ENCODE assay signal across 7 mouse cellular contexts in the genomic region with DNA sequence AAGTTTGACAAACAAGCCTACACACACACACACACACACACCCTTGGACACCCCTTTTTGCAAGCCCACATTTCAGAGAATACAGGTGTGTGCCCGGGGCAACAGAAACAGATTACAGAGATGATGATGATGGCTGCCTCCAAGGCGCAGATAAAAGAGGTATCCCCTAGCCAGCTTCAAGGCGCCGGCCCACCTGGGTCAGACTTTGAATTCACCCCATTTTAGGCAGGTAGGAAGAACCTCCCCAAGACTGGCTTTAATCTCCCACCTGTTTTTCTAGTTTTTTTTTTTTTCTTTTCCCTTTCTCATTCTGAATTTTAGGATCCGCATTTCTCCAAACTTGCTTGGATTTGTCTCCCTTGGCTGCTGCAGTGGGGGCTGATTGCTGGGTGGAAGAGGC. TPM values are rescaled to one million over a fixed set of nuclear protein-coding genes. Genes with fewer than 3 reads are reported as not detected.
DNase-seq lines count a peak whose midpoint lies in the region; ATAC-seq and TF ChIP-seq lines count a peak whose summit lies in the region.

No protein-coding gene starts in this region.

- H3K36me3 ChIP-seq in lung, embryonic 14.5 days (ENCODE audit: insufficient read depth): peaks cover 10% of the 10 kb centered on the region; the same call in 1 of the 2 replicates
- 0 out of 2 replicates have a peak, but pooled peaks cover 3% of the 10 kb centered on the region for H3K36me3 ChIP-seq in limb, embryonic 10.5 days
- 0 out of 2 replicates have a peak, but pooled peaks cover 3% of the 10 kb centered on the region for H3K36me3 ChIP-seq in small intestine, adult 2 months (ENCODE audit: control insufficient read depth, insufficient read depth, low read length)

- TF ChIP-seq CTCF in lung, embryonic 14.5 days (IDR thresholded peaks at IDR 0.05; ENCODE audit: low read depth): no peak
- no peak for TF ChIP-seq CTCF in embryonic fibroblast, embryonic 13.5 days (IDR thresholded peaks at IDR 0.05; ENCODE audit: borderline replicate concordance, insufficient read depth, low read length)
- no peak for TF ChIP-seq CTCF in small intestine, adult 2 months (IDR thresholded peaks at IDR 0.05; ENCODE audit: extremely low read depth, insufficient read length, insufficient replicate concordance, low read depth, low read length)

- peak overlapping the region; percentile 87 for H3K27ac ChIP-seq in lung, embryonic 14.5 days (ENCODE audit: low read depth)
- no peak overlapping the region for H3K27ac ChIP-seq in embryonic fibroblast, embryonic 13.5 days (ENCODE audit: insufficient read depth, low read length)
- H3K27ac ChIP-seq in limb, embryonic 10.5 days: peak overlapping the region; percentile 94
- H3K27ac ChIP-seq in small intestine, adult 2 months (ENCODE audit: insufficient read depth, low read depth, low read length): peak overlapping the region; percentile 80; the same call in 1 of the 2 replicates

- no peaks in the 10 kb centered on the region for H3K27me3 ChIP-seq in lung, embryonic 14.5 days (ENCODE audit: insufficient read depth, low read length)
- H3K27me3 ChIP-seq in limb, embryonic 10.5 days (ENCODE audit: low read depth, poor library complexity, severe bottlenecking): 0 out of 2 replicates have a peak, but pooled peaks cover 5% of the 10 kb centered on the region
- no peaks in the 10 kb centered on the region for H3K27me3 ChIP-seq in small intestine, adult 2 months (ENCODE audit: control insufficient read depth, insufficient read depth, low read length)

- DNase-seq in lung, embryonic 14.5 days: no peak
- no peak for DNase-seq in lung, postnatal 10 days
- no peak for DNase-seq in limb, embryonic 10.5 days (ENCODE audit: low spot score)
- DNase-seq in cerebellum, postnatal 36 days: no peak
- DNase-seq in kidney, adult 18-20 months: no peak

- H3K4me3 ChIP-seq in lung, embryonic 14.5 days (ENCODE audit: low read depth, low read length): peak overlapping the region; percentile 75
- H3K4me3 ChIP-seq in embryonic fibroblast, embryonic 13.5 days (ENCODE audit: insufficient read depth, low read length): peak overlapping the region; percentile 61
- H3K4me3 ChIP-seq in limb, embryonic 10.5 days: peak overlapping the region; percentile 88
- H3K4me3 ChIP-seq in small intestine, adult 2 months (ENCODE audit: low read depth, low read length): peak overlapping the region; percentile 91

- H3K9me3 ChIP-seq in lung, embryonic 14.5 days (ENCODE audit: low read depth, low read length): no peaks in the 10 kb centered on the region
- H3K9me3 ChIP-seq in limb, embryonic 10.5 days (replicated peaks): no peaks in the 10 kb centered on the region

- TF ChIP-seq POLR2A in embryonic fibroblast, embryonic 13.5 days (IDR thresholded peaks at IDR 0.05; ENCODE audit: low read depth, low read length): no peak
- TF ChIP-seq POLR2A in small intestine, adult 2 months (IDR thresholded peaks at IDR 0.05; ENCODE audit: low read depth, low read length): no peak

- H3K4me2 ChIP-seq in lung, embryonic 14.5 days: peak overlapping the region; percentile 92

- H3K4me1 ChIP-seq in lung, embryonic 14.5 days (ENCODE audit: insufficient read depth): peaks cover 19% of the 10 kb centered on the region
- peaks cover 4% of the 10 kb centered on the region; the same call in 1 of the 2 replicates for H3K4me1 ChIP-seq in embryonic fibroblast, embryonic 13.5 days (ENCODE audit: control insufficient read depth, insufficient read depth, low read length)
- peaks cover 17% of the 10 kb centered on the region for H3K4me1 ChIP-seq in limb, embryonic 10.5 days
- peaks cover 10% of the 10 kb centered on the region; the same call in 1 of the 2 replicates for H3K4me1 ChIP-seq in small intestine, adult 2 months (ENCODE audit: control insufficient read depth, insufficient read depth, insufficient read length, low read length)

- ATAC-seq in lung, embryonic 14.5 days (ENCODE audit: insufficient read depth): no peak

- peak overlapping the region; percentile 87 for H3K9ac ChIP-seq in lung, embryonic 14.5 days

- 14% methylated on average over 5 of the region's 5 CpGs for WGBS in lung, embryonic 14.5 days
- WGBS in limb, embryonic 10.5 days: 21% methylated on average over 5 of the region's 5 CpGs
- WGBS in small intestine, adult 2 months: 34% methylated on average over 5 of the region's 5 CpGs

RNA-seq across cellular contexts. Expression of a gene that starts 0.4 kb away (rescaled TPM):
- 21.2 and 22.5 TPM in 2 replicates for polyA plus RNA-seq in lung, embryonic 14.5 days (2014; fragmentation: Nextera tagmentation; extraction: Ambion mirVana)
- polyA plus RNA-seq in embryonic fibroblast, embryonic 13.5 days (2011; ENCODE audit: insufficient read length, low read depth, missing spikeins): 10.9 and 20.5 TPM in 2 replicates
- 7.7 and 7.8 TPM in 2 replicates for polyA plus RNA-seq in limb, embryonic 10.5 days (2016; fragmentation: Nextera tagmentation; extraction: Ambion mirVana)
- polyA plus RNA-seq in small intestine, adult 2 months (2012; rRNA removed): 8.5 and 18.3 TPM in 2 replicates
